Mouse (Mus musculus): ENCODE measurements around the gene Pole2. TPM values are rescaled to one million over a fixed set of nuclear protein-coding genes. Genes with fewer than 3 reads are reported as not detected.

Pole2 gene
- total RNA-seq, 2 experiments from 2014 or later, result 0.28 to 0.42 TPM

GRCm38 (mm10) chr12:69204052-69204833, 23.8 kb downstream of the Pole2 start, which contains the start of gene Gm49384:
Gene Gm49384, minus strand, starts transcription at chr12:69204267.
- Histone ChIP-seq H3K27ac (no peak within 1 kb of the TSS), H3K4me3 (no peak within 1 kb of the TSS)
- no peak for DNase-seq
- no peak for TF ChIP-seq CTCF (IDR thresholded peaks at IDR 0.05)
- intact Hi-C loops (cut with DNase I), result no loop called here

GRCm38 (mm10) chr12:69198985-69199384, 29.0 kb downstream of the Pole2 start:
- Histone ChIP-seq H3K4me3 (no peak overlapping the region; the same call in 1 of the 2 replicates), H3K27ac (no peak overlapping the region)
- no peak for DNase-seq
- TF ChIP-seq CTCF (IDR thresholded peaks at IDR 0.05), result no peak
- intact Hi-C loops (cut with DNase I), result loop anchor here (5.0 to 10.0 kb wide), 2 partner anchors 98 to 376 kb away; partner anchors contain the start of gene Klhdc2

GRCm38 (mm10) chr12:69198164-69198535, 29.8 kb downstream of the Pole2 start, which contains the start of gene Dnaaf2:
Gene Dnaaf2, minus strand, starts transcription at chr12:69198429.
- DNase-seq, result peak; percentile 58
- intact Hi-C loops (cut with DNase I), result loop anchor here (5.0 to 10.0 kb wide), 2 partner anchors 99 to 377 kb away; partner anchors contain the start of gene Klhdc2
- Histone ChIP-seq H3K4me3 (peak within 1 kb of the TSS; percentile 99), H3K27ac (peak within 1 kb of the TSS; percentile 98)
- no peak for TF ChIP-seq CTCF (IDR thresholded peaks at IDR 0.05)

GRCm38 (mm10) chr12:69197378-69198163, 30.4 kb downstream of the Pole2 start:
- peak overlapping the region; percentile 98 for H3K27ac ChIP-seq
- DNase-seq, result peak; percentile 76
- TF ChIP-seq CTCF (IDR thresholded peaks at IDR 0.05), result no peak; the same call in 1 of the 2 replicates
- intact Hi-C loops (cut with DNase I), result loop anchor here (5.0 to 10.0 kb wide), 2 partner anchors 100 to 377 kb away; partner anchors contain the start of gene Klhdc2
- peak overlapping the region; percentile 99 for H3K4me3 ChIP-seq

GRCm38 (mm10) chr12:69196444-69197377, 31.3 kb downstream of the Pole2 start, which contains the start of gene Gm49383:
Gene Gm49383, minus strand, starts transcription at chr12:69197104.
- no peak for TF ChIP-seq CTCF (IDR thresholded peaks at IDR 0.05)

GRCm38 (mm10) chr12:69192637-69193036, 35.4 kb downstream of the Pole2 start:
- intact Hi-C loops (cut with DNase I), result loop anchor here (10.0 kb wide), 1 partner anchor 382 kb away; no protein-coding TSS in a partner anchor
- Histone ChIP-seq H3K27ac (no peak overlapping the region), H3K4me3 (no peak overlapping the region)
- no peak for TF ChIP-seq CTCF (IDR thresholded peaks at IDR 0.05)
- no peak for DNase-seq

More at GRCm38 (mm10) chr12:69196444-69197377, 31.3 kb downstream of the Pole2 start, which contains the start of gene Gm49383:
- peak; percentile 80 for DNase-seq
- Histone ChIP-seq H3K4me3 (peak within 1 kb of the TSS; percentile 99), H3K27ac (peak within 1 kb of the TSS; percentile 98)
- intact Hi-C loops (cut with DNase I), result loop anchor here (5.0 to 10.0 kb wide), 2 partner anchors 101 to 378 kb away; partner anchors contain the start of gene Klhdc2

- TF ChIP-seq CTCF (IDR thresholded peaks at IDR 0.05), result no peak
- no peak for DNase-seq
- no peak overlapping the region for H3K27ac ChIP-seq
- intact Hi-C loops (cut with DNase I), result loop anchor here (10.0 kb wide), 1 partner anchor 383 kb away; no protein-coding TSS in a partner anchor
- no peak overlapping the region for H3K4me3 ChIP-seq
Observed at GRCm38 (mm10) chr12:69191396-69191795, 36.6 kb downstream of the Pole2 start.

GRCm38 (mm10) chr12:69190522-69190921, 37.5 kb downstream of the Pole2 start:
- Histone ChIP-seq H3K4me3 (no peak overlapping the region), H3K27ac (no peak overlapping the region)
- intact Hi-C loops (cut with DNase I), result loop anchor here (10.0 kb wide), 1 partner anchor 384 kb away; no protein-coding TSS in a partner anchor
- TF ChIP-seq CTCF (IDR thresholded peaks at IDR 0.05), result peak; percentile 65
- no peak for DNase-seq

GRCm38 (mm10) chr12:69190074-69190473, 37.9 kb downstream of the Pole2 start:
- intact Hi-C loops (cut with DNase I), result loop anchor here (10.0 kb wide), 1 partner anchor 385 kb away; no protein-coding TSS in a partner anchor
- TF ChIP-seq CTCF (IDR thresholded peaks at IDR 0.05), result no peak
- H3K27ac ChIP-seq, result no peak overlapping the region

GRCm38 (mm10) chr12:69186811-69187471, 41.1 kb downstream of the Pole2 start:
- no peak overlapping the region for H3K27ac ChIP-seq
- no peak for TF ChIP-seq CTCF (IDR thresholded peaks at IDR 0.05)
- no peak overlapping the region for H3K4me3 ChIP-seq
- DNase-seq, result no peak
- intact Hi-C loops (cut with DNase I), result no loop called here

More at GRCm38 (mm10) chr12:69190074-69190473, 37.9 kb downstream of the Pole2 start:
- DNase-seq, result no peak
- H3K4me3 ChIP-seq, result no peak overlapping the region

GRCm38 (mm10) chr12:69185371-69185770, 42.6 kb downstream of the Pole2 start:
- no peak for DNase-seq
- intact Hi-C loops (cut with DNase I), result no loop called here

More at GRCm38 (mm10) chr12:69185371-69185770, 42.6 kb downstream of the Pole2 start:
- TF ChIP-seq CTCF (IDR thresholded peaks at IDR 0.05), result no peak
- peak overlapping the region; percentile 95; the same call in 1 of the 2 replicates for H3K27ac ChIP-seq
- peak overlapping the region; percentile 99 for H3K4me3 ChIP-seq

Data from gastrocnemius, adult 2 months (tissue).